Comparison of ENCODE assay signal across 13 mouse cellular contexts in genomic region chr5:115635536-115635935, GRCm38 (mm10). TPM values are rescaled to one million over a fixed set of nuclear protein-coding genes. Genes with fewer than 3 reads are reported as not detected.
A peak's percentile ranks its signal among the peaks of the same experiment; 100 is the strongest.
DNase-seq lines count a peak whose midpoint lies in the region; ATAC-seq and TF ChIP-seq lines count a peak whose summit lies in the region.
"Had no signal": no experiment of that assay in that cellular context is flagged by ENCODE, and none has a peak within 500 bp of the region (broad histone marks: within the 10 kb centered on the region; RNA-seq: fewer than 3 reads in every experiment).

No protein-coding gene starts in this region.

- peaks cover 41% of the 10 kb centered on the region for H3K4me1 ChIP-seq in hindbrain, embryonic 12.5 days
- H3K4me1 ChIP-seq in hindbrain, embryonic 11.5 days (replicated peaks; ENCODE audit: control insufficient read depth, insufficient read depth, low read length): peaks cover 4% of the 10 kb centered on the region; the same call in 1 of the 2 replicates
- peaks cover 45% of the 10 kb centered on the region for H3K4me1 ChIP-seq in bone marrow macrophage, adult 2 months (ENCODE audit: control insufficient read depth, insufficient read depth, low read length)
- H3K4me1 ChIP-seq in megakaryocyte, embryonic 14.5 days: peaks cover 64% of the 10 kb centered on the region
- peaks cover 18% of the 10 kb centered on the region for H3K4me1 ChIP-seq in forebrain, embryonic 14.5 days (ENCODE audit: control insufficient read depth, insufficient read depth, low read length)

- H3K4me2 ChIP-seq in hindbrain, embryonic 12.5 days (replicated peaks): no peak overlapping the region
- no peak overlapping the region for H3K4me2 ChIP-seq in hindbrain, embryonic 11.5 days (replicated peaks; ENCODE audit: low read depth, low read length)
- H3K4me2 ChIP-seq in forebrain, embryonic 14.5 days (ENCODE audit: low read length): no peak overlapping the region

- WGBS in hindbrain, embryonic 12.5 days: 71% methylated on average over 6 of the region's 6 CpGs
- 77% methylated on average over 6 of the region's 6 CpGs for WGBS in hindbrain, embryonic 11.5 days
- WGBS in forebrain, embryonic 14.5 days: 83% methylated on average over 6 of the region's 6 CpGs

- intact Hi-C loops in left cerebral cortex, postnatal 4 days (cut with DNase I): no loop called here

- H3K9me3 ChIP-seq in hindbrain, embryonic 12.5 days (replicated peaks): no peaks in the 10 kb centered on the region
- H3K9me3 ChIP-seq in hindbrain, embryonic 11.5 days (ENCODE audit: control insufficient read depth, low read length): no peaks in the 10 kb centered on the region
- H3K9me3 ChIP-seq in megakaryocyte, embryonic 14.5 days: no peaks in the 10 kb centered on the region
- H3K9me3 ChIP-seq in forebrain, embryonic 14.5 days (replicated peaks; ENCODE audit: control insufficient read depth, low read length): no peaks in the 10 kb centered on the region
- H3K9me3 ChIP-seq: forebrain, embryonic 10.5 days had no signal

- TF ChIP-seq POLR2A in bone marrow macrophage, adult 2 months (IDR thresholded peaks at IDR 0.05; ENCODE audit: borderline replicate concordance, low read depth, low read length): no peak

- no peak overlapping the region for H3K9ac ChIP-seq in hindbrain, embryonic 12.5 days
- no peak overlapping the region for H3K9ac ChIP-seq in hindbrain, embryonic 11.5 days (ENCODE audit: low read depth, low read length)
- H3K9ac ChIP-seq in forebrain, embryonic 14.5 days (ENCODE audit: low read length): no peak overlapping the region

- no peak for DNase-seq in hindbrain, embryonic 11.5 days (ENCODE audit: low spot score)
- peak; percentile 88 for DNase-seq in A20 (ENCODE audit: low read depth, low spot score)
- no peak for DNase-seq in forebrain, embryonic 14.5 days (ENCODE audit: low spot score)
- DNase-seq in left cerebral cortex, postnatal 4 days: no peak
- no peak for DNase-seq in testis, postnatal 14 days (ENCODE audit: low spot score)
- DNase-seq: adrenal gland, postnatal 10 days; cerebellum, postnatal 14 days; gastrocnemius, postnatal 14 days had no signal

- no peak for TF ChIP-seq CTCF in bone marrow macrophage, adult 2 months (IDR thresholded peaks at IDR 0.05; ENCODE audit: low read depth, low read length)

- H3K27me3 ChIP-seq in hindbrain, embryonic 12.5 days: no peaks in the 10 kb centered on the region
- no peaks in the 10 kb centered on the region for H3K27me3 ChIP-seq in hindbrain, embryonic 11.5 days (ENCODE audit: control insufficient read depth, insufficient read depth, low read length)
- no peaks in the 10 kb centered on the region for H3K27me3 ChIP-seq in megakaryocyte, embryonic 14.5 days (replicated peaks)
- H3K27me3 ChIP-seq in forebrain, embryonic 14.5 days (replicated peaks; ENCODE audit: control insufficient read depth, insufficient read depth, low read length): no peaks in the 10 kb centered on the region

- ATAC-seq in hindbrain, embryonic 12.5 days (ENCODE audit: low FRiP score): no peak
- ATAC-seq in hindbrain, embryonic 11.5 days (ENCODE audit: low FRiP score): no peak
- ATAC-seq in forebrain, embryonic 14.5 days: no peak
- ATAC-seq: midbrain, embryonic 16.5 days had no signal

- H3K36me3 ChIP-seq in hindbrain, embryonic 12.5 days: peaks cover 27% of the 10 kb centered on the region
- H3K36me3 ChIP-seq in hindbrain, embryonic 11.5 days (ENCODE audit: control insufficient read depth, insufficient read depth, low read length): no peaks in the 10 kb centered on the region
- peaks cover 64% of the 10 kb centered on the region for H3K36me3 ChIP-seq in megakaryocyte, embryonic 14.5 days (replicated peaks; ENCODE audit: low read length)
- H3K36me3 ChIP-seq in forebrain, embryonic 14.5 days (ENCODE audit: control insufficient read depth, insufficient read depth, low read length): peaks cover 31% of the 10 kb centered on the region

- peak overlapping the region; percentile 17; the same call in 1 of the 2 replicates for H3K27ac ChIP-seq in hindbrain, embryonic 12.5 days
- H3K27ac ChIP-seq in hindbrain, embryonic 11.5 days (ENCODE audit: low read depth, low read length): no peak overlapping the region
- peak overlapping the region; percentile 60 for H3K27ac ChIP-seq in bone marrow macrophage, adult 2 months (ENCODE audit: insufficient read depth, low read depth, low read length)
- no peak overlapping the region for H3K27ac ChIP-seq in forebrain, embryonic 14.5 days (ENCODE audit: low read depth, low read length)
- H3K27ac ChIP-seq: forebrain, embryonic 10.5 days had no signal

- no peak overlapping the region for H3K4me3 ChIP-seq in hindbrain, embryonic 12.5 days
- no peak overlapping the region for H3K4me3 ChIP-seq in hindbrain, embryonic 11.5 days (ENCODE audit: low read depth, low read length)
- peak overlapping the region; percentile 47 for H3K4me3 ChIP-seq in bone marrow macrophage, adult 2 months (ENCODE audit: insufficient read depth, low read length)
- peak overlapping the region; percentile 76 for H3K4me3 ChIP-seq in megakaryocyte, embryonic 14.5 days (replicated peaks)
- H3K4me3 ChIP-seq in forebrain, embryonic 14.5 days (ENCODE audit: low read depth, low read length): no peak overlapping the region
- H3K4me3 ChIP-seq: forebrain, embryonic 10.5 days had no signal

RNA-seq across cellular contexts. Expression of gene Rab35, which starts 3.8 kb away (rescaled TPM):
- 19.7 and 20.6 TPM in 2 replicates for polyA plus RNA-seq in hindbrain, embryonic 12.5 days (2016; fragmentation: Nextera tagmentation; extraction: Ambion mirVana)
- 18.3 and 18.8 TPM in 2 replicates for polyA plus RNA-seq in hindbrain, embryonic 11.5 days (2014; fragmentation: Nextera tagmentation; extraction: Ambion mirVana)
- polyA plus RNA-seq in bone marrow macrophage, adult 2 months (2012; ENCODE audit: insufficient read depth, insufficient read length, missing spikeins): 59.9 and 71.0 TPM in 2 replicates
- 29.5 and 94.9 TPM in 2 replicates for polyA plus RNA-seq in megakaryocyte, embryonic 14.5 days (2012; ENCODE audit: insufficient read depth, low replicate concordance)
- polyA plus RNA-seq in forebrain, embryonic 14.5 days (2014; fragmentation: Nextera tagmentation; extraction: Ambion mirVana): 17.7 and 18.7 TPM in 2 replicates
- 10 to 100 TPM; 93.8 to 97.7 TPM for total RNA-seq in left cerebral cortex, postnatal 4 days (2021)

Comparison
In these comparisons a context has a peak if more than half of its experiments do, and no peak if none do; other contexts are left out.
1. H3K27ac ChIP-seq: peak in hindbrain, embryonic 12.5 days (single experiment) and bone marrow macrophage, adult 2 months (single experiment); none in hindbrain, embryonic 11.5 days (single experiment) and forebrain, embryonic 14.5 days (single experiment).
2. H3K4me3 ChIP-seq: peak in bone marrow macrophage, adult 2 months (single experiment) and megakaryocyte, embryonic 14.5 days (single experiment); none in hindbrain, embryonic 12.5 days (single experiment), hindbrain, embryonic 11.5 days (single experiment) and forebrain, embryonic 14.5 days (single experiment).